Mouse (Mus musculus): ENCODE measurements around the gene Olfr948. TPM values are rescaled to one million over a fixed set of nuclear protein-coding genes. Genes with fewer than 3 reads are reported as not detected.

The Olfr948 gene
- not detected in 2 replicates for total RNA-seq (2021)
- long read RNA-seq = 0 reads

DNA sequence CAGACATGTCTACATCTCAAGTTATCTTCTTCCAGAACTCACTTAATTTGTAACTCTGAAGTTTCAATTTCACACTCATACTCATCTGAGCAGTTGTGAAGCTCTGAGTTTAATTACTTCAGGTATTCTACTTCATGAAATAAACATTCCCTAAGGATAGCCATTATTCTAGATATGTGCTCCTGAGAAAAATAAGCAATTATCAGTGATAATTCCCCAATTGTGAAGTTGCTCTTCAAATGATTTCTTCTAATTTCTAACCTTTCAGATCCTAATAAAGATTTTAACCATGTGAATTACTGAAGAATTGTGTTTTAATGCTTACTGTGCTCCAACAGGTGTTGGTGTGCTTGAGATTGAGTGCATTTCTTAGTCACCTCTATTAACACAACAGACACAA is at the start of gene Olfr948:
Olfr948 (minus strand) TSS at position 101 of the 400 bp plus-strand sequence.
- DNase-seq = no peak

DNA sequence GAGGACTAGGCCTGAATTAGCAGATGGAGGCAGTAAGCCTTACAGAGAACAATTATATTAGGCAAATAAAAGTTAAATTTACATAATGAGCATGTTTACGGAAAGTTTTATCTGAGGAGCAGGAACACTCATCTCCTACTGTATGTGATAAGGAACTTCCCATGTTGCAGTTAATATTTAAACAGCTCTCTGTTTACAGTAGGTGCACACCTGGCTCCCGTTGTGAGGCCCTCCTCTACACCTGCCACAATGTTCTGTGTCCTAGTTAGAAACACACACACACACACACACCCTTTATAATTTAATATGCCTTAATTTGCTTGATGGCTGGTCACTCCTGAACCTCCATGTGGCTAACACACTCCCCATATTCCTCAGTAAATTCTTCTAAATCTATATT is 38.7 kb downstream of the Olfr948 start:
- DNase-seq = no peak

DNA sequence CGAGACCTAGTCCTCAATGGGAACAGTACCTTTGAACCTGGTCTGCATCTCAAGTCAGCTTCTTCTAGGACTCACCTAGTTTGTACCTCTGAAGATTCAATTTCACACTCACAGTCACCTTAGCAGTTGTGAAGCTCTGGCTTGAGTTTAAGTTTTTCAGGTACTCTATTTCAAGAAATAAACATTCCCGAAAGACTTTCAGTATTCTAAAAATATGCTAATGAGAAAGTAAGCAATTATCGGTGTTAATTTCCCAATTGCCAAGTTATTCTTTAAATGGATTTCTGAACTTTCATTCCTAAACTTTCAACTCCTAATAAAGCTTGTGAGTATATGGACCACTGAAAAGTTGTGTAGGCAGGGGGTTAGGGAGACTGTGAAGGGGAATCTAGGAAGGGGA is 49.1 kb downstream of the Olfr948 start, which contains the start of gene Olfr945:
Olfr945 (minus strand) TSS at position 101 of the 400 bp plus-strand sequence.
- DNase-seq = no peak

Other genes starting within 250 kb of the Olfr948 start
- not detected in 2 replicates for gene Olfr938, start 247.2 kb downstream of the Olfr948 start, total RNA-seq (2021)
- not detected in 2 replicates for gene Olfr27, start 197.9 kb downstream of the Olfr948 start, total RNA-seq (2021)
- gene Olfr943, start 159.7 kb downstream of the Olfr948 start, total RNA-seq (2021) = not detected in 2 replicates
- not detected in 2 replicates for gene Olfr944, start 124.1 kb downstream of the Olfr948 start, total RNA-seq (2021)
- not detected in 2 replicates for gene Olfr1537, start 76.1 kb downstream of the Olfr948 start, total RNA-seq (2021)
- not detected in 2 replicates for gene Olfr945, start 49.2 kb downstream of the Olfr948 start, total RNA-seq (2021)
- not detected in 2 replicates for gene Olfr951, start 61.4 kb upstream of the Olfr948 start, total RNA-seq (2021)
- gene Olfr952, start 101.1 kb upstream of the Olfr948 start, total RNA-seq (2021) = not detected in 2 replicates
- gene Olfr954, start 130.7 kb upstream of the Olfr948 start, total RNA-seq (2021) = not detected in 2 replicates
- gene Olfr955, start 145.9 kb upstream of the Olfr948 start, total RNA-seq (2021) = not detected in 2 replicates
- gene Olfr44, start 167.9 kb upstream of the Olfr948 start, total RNA-seq (2021) = not detected in 2 replicates
- not detected in 2 replicates for gene Olfr957, start 189.8 kb upstream of the Olfr948 start, total RNA-seq (2021)
- not detected in 2 replicates for gene Olfr958, start 228.0 kb upstream of the Olfr948 start, total RNA-seq (2021)
- gene Olfr959, start 249.5 kb upstream of the Olfr948 start, total RNA-seq (2021) = not detected in 2 replicates

Measured in adrenal gland, postnatal 25 days (tissue).